Mouse (Mus musculus) lung, embryonic 15.5 days (tissue): Measurements from ENCODE around the gene Cbfa2t3. TPM values are rescaled to one million over a fixed set of nuclear protein-coding genes. Genes with fewer than 3 reads are reported as not detected.

Experiments
- ATAC-seq: fragments of 200-750 bp; cut with Nextera tagmentation; 2 replicates; pipeline ENCODE4 v1.8.0; 2017; ENCODE audit warnings: moderate number of reproducible peaks, borderline replicate concordance; ENCODE audit not compliant: low FRiP score, low TSS enrichment; ENCODE audit errors: extremely low read depth
- H3K27ac ChIP-seq: fragments of 300-500 bp; sonication (generic); 2 replicates; pipeline ENCODE4 v1.5.1; 2015; ENCODE audit warnings: moderate library complexity, mild to moderate bottlenecking, inconsistent platforms
- H3K27me3 ChIP-seq: fragments of 300-500 bp; sonication (generic); 2 replicates; pipeline ENCODE4 v1.6.1; 2015; ENCODE audit warnings: inconsistent platforms
- H3K36me3 ChIP-seq: fragments of 300-500 bp; sonication (generic); 2 replicates; pipeline ENCODE4 v1.6.1; 2015; ENCODE audit warnings: inconsistent platforms
- H3K4me1 ChIP-seq: fragments of 300-500 bp; sonication (generic); 2 replicates; pipeline ENCODE4 v1.6.1; 2015; ENCODE audit warnings: inconsistent platforms
- H3K4me2 ChIP-seq: fragments of 300-500 bp; sonication (generic); 2 replicates; pipeline ENCODE4 v1.6.1; 2015; ENCODE audit warnings: inconsistent platforms, mild to moderate bottlenecking, moderate library complexity
- H3K4me3 ChIP-seq: fragments of 300-500 bp; sonication (generic); 2 replicates; pipeline ENCODE4 v1.5.1; 2015; ENCODE audit warnings: mild to moderate bottlenecking, inconsistent platforms
- H3K9ac ChIP-seq: fragments of 300-500 bp; sonication (generic); 2 replicates; pipeline ENCODE4 v1.6.1; 2015; ENCODE audit warnings: inconsistent platforms
- H3K9me3 ChIP-seq: fragments of 300-500 bp; sonication (generic); 2 replicates; pipeline ENCODE4 v1.6.1; 2016; ENCODE audit warnings: inconsistent platforms
- WGBS: fragments of 180-500 bp; shearing (Covaris S2); methylation state at CpG from one replicate; pipeline ENCODE4 v1.1.7; 2015; 5-methylcytosine and 5-hydroxymethylcytosine counted together
- polyA plus RNA-seq: library from polyadenylated mRNA; unstranded; fragments of >200 nt; fragmentation: Nextera tagmentation; extraction: Ambion mirVana; gene quantifications from 2 replicates; pipeline ENCODE4 v1.2.1, GENCODE M21; 2015

The Cbfa2t3 gene
- polyA plus RNA-seq, 1 experiment from 2014 or later: 5.4 TPM

- Histone ChIP-seq H3K4me3 (no peak overlapping the region), H3K4me1 (no peaks in the 10 kb centered on the region), H3K9me3 (no peaks in the 10 kb centered on the region), H3K27me3 (peaks cover 20% of the 10 kb centered on the region; the same call in 1 of the 2 replicates), H3K27ac (no peak overlapping the region), H3K4me2 (no peak overlapping the region), H3K36me3 (no peaks in the 10 kb centered on the region), H3K9ac (no peak overlapping the region)
- 43% methylated on average over 3 of the region's 3 CpGs for WGBS
- no peak for ATAC-seq
Measured at GRCm38 (mm10) chr8:122735110-122735509, 36.2 kb upstream of the Cbfa2t3 start.

GRCm38 (mm10) chr8:122728630-122729029 lies 29.7 kb upstream of the Cbfa2t3 start:
- no peak for ATAC-seq
- no peaks in the 10 kb centered on the region for H3K9me3 ChIP-seq
- no peak overlapping the region for H3K4me2 ChIP-seq
- 19% methylated on average over 3 of the region's 3 CpGs for WGBS
- H3K9ac ChIP-seq: no peak overlapping the region
- H3K27ac ChIP-seq: no peak overlapping the region
- no peaks in the 10 kb centered on the region for H3K36me3 ChIP-seq
- peaks cover 17% of the 10 kb centered on the region; the same call in 1 of the 2 replicates for H3K27me3 ChIP-seq
- no peak overlapping the region for H3K4me3 ChIP-seq
- no peaks in the 10 kb centered on the region for H3K4me1 ChIP-seq

GRCm38 (mm10) chr8:122727412-122727811 lies 28.5 kb upstream of the Cbfa2t3 start:
- H3K4me2 ChIP-seq: no peak overlapping the region
- no peak overlapping the region for H3K9ac ChIP-seq
- H3K27ac ChIP-seq: no peak overlapping the region
- no peak overlapping the region for H3K4me3 ChIP-seq
- peaks cover 14% of the 10 kb centered on the region; the same call in 1 of the 2 replicates for H3K27me3 ChIP-seq
- 42% methylated on average over 5 of the region's 5 CpGs for WGBS
- H3K36me3 ChIP-seq: no peaks in the 10 kb centered on the region
- H3K9me3 ChIP-seq: no peaks in the 10 kb centered on the region
- no peaks in the 10 kb centered on the region for H3K4me1 ChIP-seq
- no peak for ATAC-seq

- Histone ChIP-seq H3K4me3 (no peak overlapping the region), H3K27me3 (peaks cover 19% of the 10 kb centered on the region; the same call in 1 of the 2 replicates), H3K9me3 (no peaks in the 10 kb centered on the region), H3K9ac (no peak overlapping the region), H3K4me2 (no peak overlapping the region), H3K27ac (no peak overlapping the region), H3K4me1 (no peaks in the 10 kb centered on the region), H3K36me3 (no peaks in the 10 kb centered on the region)
- WGBS: 62% methylated on average over 2 of the region's 2 CpGs
- no peak for ATAC-seq
Measured at GRCm38 (mm10) chr8:122726789-122727188, 27.9 kb upstream of the Cbfa2t3 start.

- H3K9ac ChIP-seq: no peak overlapping the region
- WGBS: 88% methylated on average over 6 of the region's 6 CpGs
- no peaks in the 10 kb centered on the region for H3K36me3 ChIP-seq
- no peak overlapping the region for H3K27ac ChIP-seq
- peaks cover 13% of the 10 kb centered on the region for H3K4me1 ChIP-seq
- ATAC-seq: no peak
- H3K4me3 ChIP-seq: no peak overlapping the region
- H3K27me3 ChIP-seq: peaks cover 32% of the 10 kb centered on the region; the same call in 1 of the 2 replicates
- H3K4me2 ChIP-seq: no peak overlapping the region
- no peaks in the 10 kb centered on the region for H3K9me3 ChIP-seq
Measured at GRCm38 (mm10) chr8:122725187-122725586, 26.3 kb upstream of the Cbfa2t3 start.

- Histone ChIP-seq H3K4me3 (no peak overlapping the region), H3K36me3 (no peaks in the 10 kb centered on the region), H3K9me3 (no peaks in the 10 kb centered on the region), H3K27ac (no peak overlapping the region), H3K9ac (no peak overlapping the region; the same call in 1 of the 2 replicates), H3K27me3 (peaks cover 44% of the 10 kb centered on the region; the same call in 1 of the 2 replicates), H3K4me1 (peaks cover 23% of the 10 kb centered on the region), H3K4me2 (peak overlapping the region; percentile 39; the same call in 1 of the 2 replicates)
- no peak for ATAC-seq
- WGBS: 47% methylated on average over 14 of the region's 14 CpGs
Measured at GRCm38 (mm10) chr8:122720811-122721640, 22.1 kb upstream of the Cbfa2t3 start.

- H3K9me3 ChIP-seq: no peaks in the 10 kb centered on the region
- ATAC-seq: peak; percentile 47; the same call in 1 of the 2 replicates
- H3K4me3 ChIP-seq: no peak overlapping the region
- H3K36me3 ChIP-seq: no peaks in the 10 kb centered on the region
- peaks cover 42% of the 10 kb centered on the region; the same call in 1 of the 2 replicates for H3K27me3 ChIP-seq
- H3K9ac ChIP-seq: no peak overlapping the region
- 0 out of 2 replicates have a peak overlapping the region, but pooled peaks have one; percentile 4 for H3K27ac ChIP-seq
- H3K4me1 ChIP-seq: peaks cover 23% of the 10 kb centered on the region
- peak overlapping the region; percentile 39 for H3K4me2 ChIP-seq
- 4% methylated on average over 25 of the region's 25 CpGs for WGBS
Measured at GRCm38 (mm10) chr8:122720070-122720729, 21.3 kb upstream of the Cbfa2t3 start.

GRCm38 (mm10) chr8:122719500-122720065 lies 20.7 kb upstream of the Cbfa2t3 start:
- Histone ChIP-seq H3K4me2 (peak overlapping the region; percentile 39), H3K4me3 (no peak overlapping the region), H3K27ac (0 out of 2 replicates have a peak overlapping the region, but pooled peaks have one; percentile 4)

GRCm38 (mm10) chr8:122718711-122719499 lies 20.0 kb upstream of the Cbfa2t3 start:
- Histone ChIP-seq H3K36me3 (no peaks in the 10 kb centered on the region), H3K4me2 (no peak overlapping the region), H3K27me3 (peaks cover 42% of the 10 kb centered on the region; the same call in 1 of the 2 replicates), H3K4me1 (peaks cover 23% of the 10 kb centered on the region), H3K9me3 (no peaks in the 10 kb centered on the region), H3K27ac (no peak overlapping the region), H3K9ac (no peak overlapping the region), H3K4me3 (no peak overlapping the region)
- no peak for ATAC-seq
- WGBS: 69% methylated on average over 14 of the region's 14 CpGs

More at GRCm38 (mm10) chr8:122719500-122720065, 20.7 kb upstream of the Cbfa2t3 start:
- Histone ChIP-seq H3K9me3 (no peaks in the 10 kb centered on the region), H3K4me1 (peaks cover 23% of the 10 kb centered on the region), H3K36me3 (no peaks in the 10 kb centered on the region), H3K27me3 (peaks cover 42% of the 10 kb centered on the region; the same call in 1 of the 2 replicates), H3K9ac (no peak overlapping the region)
- peak; percentile 57; the same call in 1 of the 2 replicates for ATAC-seq
- 15% methylated on average over 7 of the region's 7 CpGs for WGBS

GRCm38 (mm10) chr8:122717869-122718509 lies 19.1 kb upstream of the Cbfa2t3 start:
- ATAC-seq: no peak
- peaks cover 23% of the 10 kb centered on the region for H3K4me1 ChIP-seq
- no peaks in the 10 kb centered on the region for H3K9me3 ChIP-seq
- 72% methylated on average over 10 of the region's 10 CpGs for WGBS
- H3K27me3 ChIP-seq: peaks cover 42% of the 10 kb centered on the region; the same call in 1 of the 2 replicates
- H3K4me2 ChIP-seq: no peak overlapping the region
- H3K9ac ChIP-seq: no peak overlapping the region
- no peak overlapping the region for H3K27ac ChIP-seq
- no peaks in the 10 kb centered on the region for H3K36me3 ChIP-seq
- no peak overlapping the region for H3K4me3 ChIP-seq
